ENCODE assay signal across 26 mouse cellular contexts in the genomic region with DNA sequence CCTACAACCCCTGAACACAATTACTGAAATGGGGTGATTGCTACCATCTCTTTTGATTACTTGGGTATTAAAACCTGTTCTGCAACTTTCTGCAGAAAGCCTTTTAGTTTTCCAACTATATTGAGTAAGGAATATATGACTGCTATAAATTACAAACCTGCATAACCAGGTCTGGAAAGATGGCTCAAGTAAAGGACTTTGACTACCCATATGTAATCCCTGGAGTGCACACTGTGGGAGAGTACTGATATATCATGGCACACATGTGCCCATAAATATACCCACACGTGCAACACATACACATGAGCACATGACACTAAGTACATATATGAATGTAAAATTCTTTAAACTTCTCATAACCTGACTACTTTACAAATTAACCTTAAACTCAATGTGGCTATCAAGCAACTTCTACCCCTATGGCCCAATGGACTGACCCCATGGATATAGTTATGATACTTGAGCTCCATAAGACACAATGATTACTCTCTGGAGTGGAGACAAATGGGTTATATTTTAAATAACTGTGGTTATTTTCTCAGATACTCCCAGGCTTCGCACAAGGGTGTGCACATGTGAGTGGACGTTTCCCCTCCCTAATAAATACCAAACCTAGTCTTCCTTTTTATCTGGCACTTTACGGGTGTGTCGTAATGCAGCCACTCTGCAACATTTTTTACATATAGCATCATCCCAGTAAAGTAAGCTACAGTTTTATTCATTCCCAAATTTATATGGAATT.
A peak's percentile ranks its signal among the peaks of the same experiment; 100 is the strongest.
DNase-seq lines count a peak whose midpoint lies in the region; ATAC-seq lines count a peak whose summit lies in the region.
"Had no signal": no experiment of that assay in that cellular context is flagged by ENCODE, and none has a peak within 500 bp of the region (broad histone marks: within the 10 kb centered on the region; RNA-seq: fewer than 3 reads in every experiment).

No protein-coding gene starts in this region.

- no peaks in the 10 kb centered on the region for H3K4me1 ChIP-seq in embryonic facial prominence, embryonic 14.5 days (ENCODE audit: control insufficient read depth, insufficient read depth, low read length)
- H3K4me1 ChIP-seq in embryonic facial prominence, embryonic 10.5 days = no peaks in the 10 kb centered on the region
- no peaks in the 10 kb centered on the region for H3K4me1 ChIP-seq in intestine, embryonic 16.5 days (ENCODE audit: control insufficient read depth, insufficient read depth, low read length)
- H3K4me1 ChIP-seq: embryonic facial prominence, embryonic 13.5 days; forebrain, embryonic 10.5 days; forebrain, embryonic 12.5 days had no signal

- peak; percentile 16 for DNase-seq in embryonic facial prominence, embryonic 14.5 days (ENCODE audit: low spot score)
- no peak for DNase-seq in embryonic facial prominence, embryonic 10.5 days (ENCODE audit: low spot score)
- DNase-seq in 3T3-L1 (ENCODE audit: low read depth, low spot score) = peak; percentile 21
- peak; percentile 49 for DNase-seq in gonadal fat pad, adult 2 months (ENCODE audit: low read depth)
- DNase-seq in gastrocnemius, postnatal 4 days (ENCODE audit: low spot score in 2 of 2) = no peak
- no peak for DNase-seq in layer of hippocampus, adult 11-12 months (ENCODE audit: low spot score)
- DNase-seq in urinary bladder, postnatal 14 days (ENCODE audit: low spot score) = no peak
- DNase-seq: adrenal gland, adult 8-10 months; adrenal gland, postnatal 14 days; adrenal gland, postnatal 36 days; cerebellum, adult 11-12 months; cerebellum, adult 2 months; cerebellum, adult 9-10 months; cerebellum, postnatal 10 days; cerebellum, postnatal 25 days had no signal

- no peaks in the 10 kb centered on the region for H3K36me3 ChIP-seq in embryonic facial prominence, embryonic 14.5 days (ENCODE audit: control insufficient read depth, insufficient read depth, low read length)
- no peaks in the 10 kb centered on the region for H3K36me3 ChIP-seq in embryonic facial prominence, embryonic 10.5 days (replicated peaks)
- H3K36me3 ChIP-seq in intestine, embryonic 16.5 days (ENCODE audit: control insufficient read depth, insufficient read depth, low read length) = no peaks in the 10 kb centered on the region
- H3K36me3 ChIP-seq: embryonic facial prominence, embryonic 13.5 days; forebrain, embryonic 10.5 days; forebrain, embryonic 12.5 days; G1E had no signal

- H3K27ac ChIP-seq in embryonic facial prominence, embryonic 14.5 days (replicated peaks; ENCODE audit: low read depth, low read length) = no peak overlapping the region
- no peak overlapping the region for H3K27ac ChIP-seq in embryonic facial prominence, embryonic 10.5 days (replicated peaks)
- H3K27ac ChIP-seq in intestine, embryonic 16.5 days (ENCODE audit: low read length) = no peak overlapping the region
- H3K27ac ChIP-seq: embryonic facial prominence, embryonic 13.5 days; forebrain, embryonic 10.5 days; forebrain, embryonic 12.5 days had no signal

- H3K4me3 ChIP-seq in embryonic facial prominence, embryonic 14.5 days (ENCODE audit: low read depth, low read length) = no peak overlapping the region
- no peak overlapping the region for H3K4me3 ChIP-seq in embryonic facial prominence, embryonic 10.5 days
- no peak overlapping the region for H3K4me3 ChIP-seq in intestine, embryonic 16.5 days (ENCODE audit: low read length)
- H3K4me3 ChIP-seq: embryonic facial prominence, embryonic 13.5 days; forebrain, embryonic 10.5 days; forebrain, embryonic 12.5 days had no signal

- no peak overlapping the region for H3K4me2 ChIP-seq in embryonic facial prominence, embryonic 14.5 days (ENCODE audit: low read depth, low read length)
- H3K4me2 ChIP-seq in intestine, embryonic 16.5 days (ENCODE audit: low read depth, low read length) = no peak overlapping the region
- H3K4me2 ChIP-seq: embryonic facial prominence, embryonic 13.5 days; forebrain, embryonic 12.5 days had no signal

- H3K27me3 ChIP-seq in embryonic facial prominence, embryonic 14.5 days (replicated peaks; ENCODE audit: control insufficient read depth, insufficient read depth, low read length) = no peaks in the 10 kb centered on the region
- H3K27me3 ChIP-seq in embryonic facial prominence, embryonic 10.5 days (replicated peaks; ENCODE audit: low read depth, poor library complexity, severe bottlenecking) = no peaks in the 10 kb centered on the region
- H3K27me3 ChIP-seq in intestine, embryonic 16.5 days (replicated peaks; ENCODE audit: control insufficient read depth, insufficient read depth, low read length) = no peaks in the 10 kb centered on the region
- H3K27me3 ChIP-seq: CH12.LX; embryonic facial prominence, embryonic 13.5 days; forebrain, embryonic 12.5 days; Patski had no signal

- H3K9me3 ChIP-seq in embryonic facial prominence, embryonic 14.5 days (ENCODE audit: control insufficient read depth, low read length) = no peaks in the 10 kb centered on the region
- H3K9me3 ChIP-seq in embryonic facial prominence, embryonic 10.5 days = no peaks in the 10 kb centered on the region
- H3K9me3 ChIP-seq in intestine, embryonic 16.5 days (ENCODE audit: control insufficient read depth, low read length) = no peaks in the 10 kb centered on the region
- H3K9me3 ChIP-seq: embryonic facial prominence, embryonic 13.5 days; forebrain, embryonic 10.5 days; forebrain, embryonic 12.5 days; G1E had no signal

- WGBS in embryonic facial prominence, embryonic 14.5 days = 83% methylated on average over 5 of the region's 5 CpGs
- WGBS in embryonic facial prominence, embryonic 10.5 days = 92% methylated on average over 5 of the region's 5 CpGs
- 73% methylated on average over 5 of the region's 5 CpGs for WGBS in intestine, embryonic 16.5 days

- ATAC-seq in embryonic facial prominence, embryonic 14.5 days (ENCODE audit: low read depth) = no peak
- peak; percentile 97 for ATAC-seq in intestine, embryonic 16.5 days
- ATAC-seq: activated CD4-positive, CD25-positive, alpha-beta regulatory T cell, adult 4 months; CD4-positive, CD25-positive, alpha-beta regulatory T cell, adult 4 months; forebrain, embryonic 14.5 days; forebrain, embryonic 16.5 days; Patski had no signal

- no peak overlapping the region for H3K9ac ChIP-seq in embryonic facial prominence, embryonic 14.5 days (ENCODE audit: low read depth, low read length)
- no peak overlapping the region for H3K9ac ChIP-seq in intestine, embryonic 16.5 days (ENCODE audit: low read depth, low read length)
- H3K9ac ChIP-seq: embryonic facial prominence, embryonic 13.5 days; forebrain, embryonic 12.5 days had no signal

Comparison
In these comparisons a context has a peak if more than half of its experiments do, and no peak if none do; other contexts are left out.
1. DNase-seq: peak in embryonic facial prominence, embryonic 14.5 days (single experiment), 3T3-L1 (single experiment) and gonadal fat pad, adult 2 months (single experiment); none in embryonic facial prominence, embryonic 10.5 days (single experiment), gastrocnemius, postnatal 4 days (0 of 2), layer of hippocampus, adult 11-12 months (single experiment) and urinary bladder, postnatal 14 days (single experiment).